Mouse (Mus musculus) olfactory bulb, adult 2 months (tissue): ENCODE data around the gene Vmn1r86. TPM values are rescaled to one million over a fixed set of nuclear protein-coding genes. Genes with fewer than 3 reads are reported as not detected.
"Not testable (repeated sequence)": the region's sequence is repeated elsewhere in the genome, so short reads cannot be mapped to it uniquely, and the experiment has no call there.

Experiments used
- H3K27ac ChIP-seq: fragments of 200-500 bp; 2 replicates; pipeline ENCODE4 v1.5.1; 2012; ENCODE audit warnings: low read depth, low read length; ENCODE audit not compliant: insufficient read depth
- H3K4me1 ChIP-seq: fragments of 200-500 bp; 2 replicates; pipeline ENCODE4 v1.6.1; 2012; ENCODE audit warnings: low read length; ENCODE audit not compliant: control insufficient read depth, insufficient read depth
- H3K4me3 ChIP-seq: fragments of 200-500 bp; 2 replicates; pipeline ENCODE4 v1.5.1; 2012; ENCODE audit warnings: mild to moderate bottlenecking, low read depth, low read length, moderate library complexity; ENCODE audit not compliant: insufficient read depth
- CTCF ChIP-seq: fragments of 200-500 bp; IDR thresholded peaks from 2 replicates; pipeline ENCODE4 v1.5.1; 2012; ENCODE audit warnings: low read depth, mild to moderate bottlenecking, low read length, moderate library complexity; ENCODE audit not compliant: insufficient read depth
- POLR2A ChIP-seq: fragments of 200-500 bp; IDR thresholded peaks from 2 replicates; pipeline ENCODE4 v1.6.1; 2012; ENCODE audit warnings: mild to moderate bottlenecking, low read depth, low read length, moderate library complexity; ENCODE audit not compliant: insufficient read depth
- WGBS: fragments of 180-500 bp; shearing (Covaris S2); methylation state at CpG from one replicate; pipeline ENCODE4 v1.1.7; 2018; 5-methylcytosine and 5-hydroxymethylcytosine counted together
- polyA plus RNA-seq: library from polyadenylated mRNA; stranded (reverse); fragments of >200 nt; gene quantifications from 2 replicates; pipeline ENCODE4 v1.2.4, GENCODE M21; 2012; ENCODE audit warnings: low replicate concordance; ENCODE audit not compliant: missing spikeins, insufficient read depth, insufficient read length

The Vmn1r86 gene
- polyA plus RNA-seq = not detected in 2 replicates

DNA sequence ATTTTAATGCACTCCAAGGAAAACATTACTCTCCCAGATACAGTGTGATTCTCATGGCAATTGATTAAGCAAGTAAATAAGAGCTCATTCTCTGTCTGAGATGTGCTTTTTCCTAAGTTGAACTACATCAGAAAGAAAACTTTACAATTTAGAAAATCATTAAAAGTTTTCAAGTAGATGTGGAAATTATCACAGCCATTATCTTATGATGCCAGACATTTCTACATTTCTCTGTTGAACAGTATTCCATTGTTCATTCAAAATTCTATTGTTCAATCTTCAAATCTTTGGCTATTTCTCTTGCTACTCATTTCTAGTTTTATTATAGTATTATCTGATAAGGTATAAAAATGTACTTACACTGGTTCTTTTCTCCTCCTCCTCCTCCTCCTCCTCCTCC, at the start of gene Vmn1r86:
Vmn1r86 (minus strand) TSS at position 101 of the 400 bp plus-strand sequence.
- TF ChIP-seq POLR2A (no peak), CTCF (no peak)
- Histone ChIP-seq H3K4me1 (no peaks in the 10 kb centered on the region), H3K4me3 (no peak within 1 kb of the TSS), H3K27ac (no peak within 1 kb of the TSS)

DNA sequence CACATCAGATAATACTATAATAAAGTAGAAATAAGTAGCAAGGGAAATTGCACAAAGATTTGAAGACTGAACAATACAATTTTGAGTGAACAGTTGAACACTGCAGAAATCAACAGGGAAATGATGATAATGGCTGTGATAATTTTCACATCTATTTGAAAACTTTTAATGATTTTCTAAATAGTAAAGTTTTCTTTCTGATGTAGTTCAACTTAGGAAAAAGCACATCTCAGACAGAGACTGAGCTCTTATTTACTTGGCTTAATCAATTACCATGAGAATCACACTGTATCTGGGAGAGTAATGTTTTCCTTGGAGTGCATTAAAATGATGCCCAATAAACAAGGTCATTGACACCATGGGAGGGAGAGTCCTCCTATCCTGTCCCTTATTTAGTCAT, 39.6 kb upstream of the Vmn1r86 start, which contains the start of gene Vmn1r88:
Vmn1r88 (plus strand) TSS at position 301 of the 400 bp plus-strand sequence.
- H3K4me1 ChIP-seq = no peaks in the 10 kb centered on the region
- H3K4me3 ChIP-seq = no peak within 1 kb of the TSS
- no peak within 1 kb of the TSS for H3K27ac ChIP-seq
- TF ChIP-seq POLR2A (no peak), CTCF (no peak)

DNA sequence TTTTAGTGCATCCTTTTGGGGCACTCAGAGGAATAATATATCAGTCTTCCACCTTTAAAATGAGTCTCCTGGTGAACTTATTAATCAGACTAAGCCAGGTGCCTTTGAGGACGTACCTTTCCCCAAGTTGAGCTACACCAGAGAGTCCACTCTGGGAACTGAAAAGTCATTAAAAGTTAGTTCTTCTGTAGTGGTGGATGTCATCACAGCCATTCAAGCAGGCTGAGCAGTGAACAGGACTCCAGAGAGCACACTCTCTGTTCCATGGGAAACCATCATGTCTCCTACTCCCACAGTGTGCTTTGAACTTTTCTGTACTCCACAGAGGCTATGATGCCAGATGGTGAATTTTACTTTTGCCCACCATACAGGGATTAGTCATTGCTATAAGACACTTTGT, 20.3 kb upstream of the Vmn1r86 start, which contains the start of gene Vmn1r87:
Vmn1r87 (minus strand) TSS at position 101 of the 400 bp plus-strand sequence.
- Histone ChIP-seq H3K4me3 (no peak within 1 kb of the TSS), H3K4me1 (no peaks in the 10 kb centered on the region), H3K27ac (no peak within 1 kb of the TSS)
- TF ChIP-seq CTCF (no peak), POLR2A (no peak)
- WGBS = 78% methylated on average over 1 of the region's 1 CpGs

DNA sequence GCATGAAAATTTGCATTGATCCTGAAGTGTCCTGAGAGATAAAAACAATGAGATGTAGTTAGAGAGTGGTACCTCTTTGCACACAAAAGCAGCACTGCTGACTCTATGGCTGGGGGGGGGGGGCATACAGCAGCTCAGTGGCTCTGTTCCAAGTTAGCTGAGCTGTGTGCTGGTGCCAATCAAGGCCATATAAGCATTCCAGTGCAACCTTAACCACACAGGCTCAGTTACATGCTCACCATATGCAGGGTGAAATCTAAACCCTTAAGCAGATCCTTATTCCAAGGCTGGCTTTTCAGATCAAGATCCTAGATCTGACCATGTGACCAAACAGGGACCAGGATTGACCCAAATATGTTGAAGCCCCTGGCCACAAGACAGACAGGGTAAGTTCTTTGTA, 17.6 kb upstream of the Vmn1r86 start:
- H3K4me1 ChIP-seq = no peaks in the 10 kb centered on the region
- H3K4me3 ChIP-seq = no peak overlapping the region
- no peak overlapping the region for H3K27ac ChIP-seq
- no peak for TF ChIP-seq CTCF

DNA sequence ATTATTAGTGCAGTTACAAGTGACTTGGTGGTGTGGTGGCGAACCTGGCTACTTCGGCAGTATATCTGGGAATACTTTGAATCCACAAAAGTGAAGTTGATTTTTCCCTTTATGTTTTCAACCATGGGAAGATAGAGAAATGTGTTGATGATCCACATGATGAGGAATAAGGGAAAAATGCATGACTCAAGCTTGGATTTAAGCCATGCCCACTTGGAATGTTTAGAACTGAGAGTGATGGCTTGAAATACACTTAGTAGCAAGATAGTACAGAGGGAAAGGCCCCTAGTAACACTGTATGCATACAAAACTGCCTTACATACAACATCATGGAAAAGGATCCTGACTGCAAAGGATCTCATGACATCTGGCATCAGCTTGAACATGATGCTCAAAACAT, 12.1 kb upstream of the Vmn1r86 start:
- WGBS = 91% methylated on average over 2 of the region's 2 CpGs
- TF ChIP-seq POLR2A = no peak
- no peak for TF ChIP-seq CTCF
- Histone ChIP-seq H3K4me1 (no peaks in the 10 kb centered on the region), H3K4me3 (no peak overlapping the region), H3K27ac (no peak overlapping the region)

DNA sequence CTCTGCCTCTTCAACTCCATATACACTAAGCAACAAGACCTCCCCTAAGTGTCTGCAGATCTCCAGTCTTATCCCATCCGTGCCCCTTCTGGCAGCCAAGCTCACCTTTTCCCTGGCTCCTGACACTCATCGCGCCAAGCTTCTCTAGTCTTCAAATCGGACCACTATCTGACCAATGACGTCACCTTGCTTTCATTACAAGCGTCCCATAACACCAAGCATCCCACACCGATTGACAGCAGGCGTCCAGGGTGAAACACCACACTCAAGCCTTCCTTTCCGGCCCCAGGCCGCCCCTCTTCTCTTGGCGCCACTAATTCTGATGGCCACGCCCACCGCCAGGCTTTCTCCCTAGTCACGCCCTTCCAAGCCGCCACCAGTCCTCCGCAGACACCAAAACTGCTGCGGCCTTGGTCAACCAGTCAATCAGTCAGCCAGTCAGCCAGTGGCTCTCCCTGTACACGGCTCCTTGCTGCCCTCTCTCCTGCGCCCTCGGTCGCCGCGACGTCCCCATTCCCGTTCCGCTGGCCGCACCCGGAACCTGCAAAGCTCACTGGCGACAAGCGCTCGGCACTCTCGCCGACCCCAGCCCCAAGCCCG, 3.9 kb upstream of the Vmn1r86 start:
- 2% methylated on average over 24 of the region's 34 CpGs for WGBS
- not testable (repeated sequence) for H3K4me3 ChIP-seq, H3K4me1 ChIP-seq, H3K27ac ChIP-seq

DNA sequence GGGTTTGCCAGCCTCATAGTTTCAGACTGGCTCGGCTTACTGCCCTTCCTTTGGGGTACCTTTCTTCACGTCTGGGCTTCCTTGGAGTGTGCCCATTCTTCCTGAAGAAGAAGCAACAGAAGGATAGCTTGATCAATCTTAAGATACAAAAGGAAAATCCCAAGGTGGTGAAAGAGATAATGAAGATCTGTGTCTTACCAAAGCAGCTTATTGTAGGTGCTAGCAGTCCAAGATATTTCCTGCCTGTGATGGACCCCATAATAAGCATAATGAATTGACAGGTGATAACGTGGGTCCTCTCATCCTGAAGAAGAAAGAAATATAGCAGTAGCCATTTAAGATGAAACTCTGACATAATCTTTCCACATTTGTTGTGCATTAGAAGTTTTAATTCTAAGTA, 24.6 kb downstream of the Vmn1r86 start, which contains the start of gene Vmn1r85:
Vmn1r85 (minus strand) TSS at position 101 of the 400 bp plus-strand sequence.
- no peak within 1 kb of the TSS for H3K4me3 ChIP-seq
- WGBS = 57% methylated on average over 3 of the region's 3 CpGs

DNA sequence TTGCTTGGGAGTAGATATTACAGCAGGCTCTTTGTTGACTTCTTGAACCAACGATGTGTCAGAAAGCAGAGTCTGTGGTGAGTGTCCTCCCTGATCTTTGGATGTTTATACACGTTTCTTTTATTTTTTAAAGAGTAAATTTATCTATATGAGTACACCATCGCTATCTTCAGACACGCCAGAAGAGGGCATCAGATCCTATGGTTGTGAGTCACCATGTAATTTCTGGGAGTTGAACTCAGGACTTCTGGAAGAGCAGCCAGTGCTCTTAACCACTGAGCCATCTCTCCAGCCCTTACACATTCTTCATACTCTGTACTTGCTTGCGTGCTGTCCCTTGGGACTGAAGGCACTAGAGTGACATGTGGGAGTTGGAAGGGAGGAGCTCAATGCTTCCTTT, 47.4 kb downstream of the Vmn1r86 start:
- 61% methylated on average over 5 of the region's 5 CpGs for WGBS
- TF ChIP-seq POLR2A (no peak), CTCF (no peak)
- no peaks in the 10 kb centered on the region for H3K4me1 ChIP-seq
- H3K27ac ChIP-seq = no peak overlapping the region
- H3K4me3 ChIP-seq = no peak overlapping the region

More for the DNA sequence above, 24.6 kb downstream of the Vmn1r86 start, which contains the start of gene Vmn1r85:
- H3K27ac ChIP-seq = no peak within 1 kb of the TSS
- TF ChIP-seq CTCF (no peak), POLR2A (no peak)
- H3K4me1 ChIP-seq = no peaks in the 10 kb centered on the region

DNA sequence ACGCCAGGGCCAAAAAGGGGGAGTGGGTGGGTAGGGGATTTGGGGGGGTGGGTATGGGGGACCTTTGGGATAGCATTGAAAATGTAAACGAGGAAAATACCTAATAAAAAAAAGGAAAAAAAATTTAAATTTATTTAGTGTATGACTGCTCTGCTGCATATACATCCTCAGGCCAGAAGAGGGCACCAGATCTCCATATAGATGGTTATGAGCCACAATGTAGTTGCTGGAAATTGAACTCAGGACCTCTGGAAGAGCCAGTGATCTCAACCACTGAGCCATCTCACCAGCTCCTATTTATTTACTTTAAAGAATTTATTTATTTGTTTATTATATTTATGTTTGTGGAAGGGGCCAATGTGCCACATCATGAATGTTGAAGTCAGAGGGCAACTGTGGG, 56.3 kb downstream of the Vmn1r86 start:
- H3K27ac ChIP-seq, H3K4me1 ChIP-seq, H3K4me3 ChIP-seq: not testable (repeated sequence)
- WGBS = 52% methylated on average over 2 of the region's 2 CpGs

DNA sequence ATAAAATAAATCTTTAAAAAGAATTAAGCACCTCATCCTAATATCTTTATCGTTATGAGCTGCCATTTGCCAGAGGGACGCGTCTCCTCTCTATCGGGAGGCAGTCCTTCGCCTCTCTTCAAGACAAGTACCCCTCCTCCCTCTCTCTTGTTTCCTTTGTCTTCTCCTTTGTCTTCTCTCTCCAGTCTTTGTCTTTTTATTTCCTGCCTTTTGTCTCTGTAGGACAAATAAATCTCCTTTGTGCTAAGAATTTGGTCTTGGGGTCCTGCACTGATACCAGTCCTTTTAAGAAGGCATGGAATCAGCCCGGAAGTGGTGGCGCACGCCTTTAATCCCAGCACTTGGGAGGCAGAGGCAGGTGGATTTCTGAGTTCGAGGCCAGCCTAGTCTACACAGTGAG, 60.2 kb downstream of the Vmn1r86 start:
- 88% methylated on average over 9 of the region's 9 CpGs for WGBS
- Histone ChIP-seq H3K4me1 (no peaks in the 10 kb centered on the region), H3K4me3 (no peak overlapping the region), H3K27ac (no peak overlapping the region)
- TF ChIP-seq POLR2A (no peak), CTCF (no peak)
